Mouse (Mus musculus): ENCODE results near the gene Gm498.

DNA sequence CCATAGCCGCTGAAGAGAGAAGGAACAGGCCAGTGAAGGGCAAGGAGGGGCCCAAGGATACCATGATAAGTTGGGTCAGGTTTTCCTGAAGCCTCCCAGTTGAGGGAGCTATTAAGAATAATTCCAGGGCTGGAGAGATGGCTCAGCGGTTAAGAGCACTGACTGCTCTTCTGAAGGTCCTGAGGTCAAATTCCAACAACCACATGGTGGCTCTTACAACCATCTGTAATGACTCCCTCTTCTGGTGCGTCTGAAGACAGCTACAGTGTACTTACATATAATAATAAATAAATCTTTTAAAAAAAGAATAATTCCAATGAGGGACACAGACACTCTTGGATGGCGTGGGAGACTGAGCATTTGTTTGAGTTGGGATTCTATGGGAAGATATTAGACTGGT is 47.4 kb upstream of the Gm498 start:
- TF ChIP-seq CTCF (IDR thresholded peaks at IDR 0.05) = no peak
- TF ChIP-seq EP300 (IDR thresholded peaks at IDR 0.05; ENCODE audit: insufficient read depth, low read depth, low read length) = no peak
- no peak for TF ChIP-seq POLR2A (IDR thresholded peaks at IDR 0.05; ENCODE audit: insufficient read depth, low read depth, low read length)

Data from heart, adult 2 months (tissue).